Mouse (Mus musculus): ENCODE data around the gene Ccnd3. TPM values are rescaled to one million over a fixed set of nuclear protein-coding genes. Genes with fewer than 3 reads are reported as not detected.
A peak's percentile ranks its signal among the peaks of the same experiment; 100 is the strongest.

Ccnd3 gene
- total and polyA plus RNA-seq, 3 experiments, result 143 to 568 TPM; not detected in 1

DNA sequence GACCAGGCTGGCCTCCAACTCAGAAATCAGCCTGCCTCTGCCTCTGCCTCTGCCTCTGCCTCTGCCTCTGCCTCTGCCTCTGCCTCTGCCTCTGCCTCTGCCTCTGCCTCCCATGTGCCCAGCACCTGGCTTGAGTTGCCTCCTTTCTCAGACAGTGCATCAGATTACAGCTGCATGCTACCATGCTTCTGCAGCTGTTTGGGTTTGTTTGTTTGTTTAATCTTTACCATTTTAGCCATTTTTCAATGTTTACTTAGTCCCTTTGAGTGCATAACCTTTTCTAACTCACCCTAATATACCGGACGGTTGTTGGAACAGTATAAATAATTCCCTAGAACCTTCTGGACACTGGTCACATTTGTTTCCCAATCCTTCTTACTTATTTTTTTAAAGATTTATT lies 45.9 kb upstream of the Ccnd3 start:
- Histone ChIP-seq H3K4me3 (ENCODE audit: control insufficient read depth in 1 of 2, insufficient read depth in 1 of 2, low read depth in 2 of 2, low read length in 2 of 2) (no peak overlapping the region), H3K79me2 (ENCODE audit: control insufficient read depth, insufficient read depth, low read length, poor library complexity) (no peaks in the 10 kb centered on the region), H3K36me3 (ENCODE audit: control insufficient read depth in 1 of 2, insufficient read depth in 2 of 2, low read length in 2 of 2) (peaks cover 0 to 4% of the 10 kb centered on the region in 2 experiments; a peak in 1 of 4 replicates), H3K9me3 (replicated peaks; ENCODE audit: insufficient read depth, low read length) (no peaks in the 10 kb centered on the region), H3K9ac (ENCODE audit: control insufficient read depth, low read depth, low read length, poor library complexity, severe bottlenecking) (no peak overlapping the region), H3K4me1 (ENCODE audit: control insufficient read depth in 1 of 2, insufficient read depth in 2 of 2, low read length in 2 of 2) (peaks cover 6 to 17% of the 10 kb centered on the region in 2 experiments), H3K27me3 (ENCODE audit: control insufficient read depth in 1 of 2, insufficient read depth in 2 of 2, low read length in 2 of 2) (peaks cover 0 to 1% of the 10 kb centered on the region in 2 experiments; a peak in 2 of 4 replicates), H3K27ac (ENCODE audit: control insufficient read depth, low read depth, low read length) (no peak overlapping the region)
- TF ChIP-seq GABPA (IDR thresholded peaks at IDR 0.05; ENCODE audit: low read depth, low read length) (no peak), CHD1 (IDR thresholded peaks at IDR 0.05; ENCODE audit: low read depth, low read length) (no peak), TCF12 (IDR thresholded peaks at IDR 0.05; ENCODE audit: low read depth, low read length) (no peak), UBTF (IDR thresholded peaks at IDR 0.05; ENCODE audit: borderline replicate concordance, insufficient read depth, low read depth, low read length) (no peak), ZNF384 (IDR thresholded peaks at IDR 0.05; ENCODE audit: low read depth, low read length) (no peak), ZKSCAN1 (IDR thresholded peaks at IDR 0.05; ENCODE audit: low read depth, low read length) (no peak), USF1 (IDR thresholded peaks at IDR 0.05; ENCODE audit: low read depth, low read length) (no peak), SIN3A (IDR thresholded peaks at IDR 0.05; ENCODE audit: low read length) (no peak), ETS1 (IDR thresholded peaks at IDR 0.05; ENCODE audit: low read depth, low read length) (no peak), RAD21 (IDR thresholded peaks at IDR 0.05; ENCODE audit: low read depth, low read length) (no peak), EP300 (IDR thresholded peaks at IDR 0.05; ENCODE audit: low read depth in 1 of 2, low read length in 2 of 2) (no peak), ZC3H11A (IDR thresholded peaks at IDR 0.05; ENCODE audit: low read depth, low read length) (no peak)
- no peak for DNase-seq (ENCODE audit: low read depth, low spot score)

DNA sequence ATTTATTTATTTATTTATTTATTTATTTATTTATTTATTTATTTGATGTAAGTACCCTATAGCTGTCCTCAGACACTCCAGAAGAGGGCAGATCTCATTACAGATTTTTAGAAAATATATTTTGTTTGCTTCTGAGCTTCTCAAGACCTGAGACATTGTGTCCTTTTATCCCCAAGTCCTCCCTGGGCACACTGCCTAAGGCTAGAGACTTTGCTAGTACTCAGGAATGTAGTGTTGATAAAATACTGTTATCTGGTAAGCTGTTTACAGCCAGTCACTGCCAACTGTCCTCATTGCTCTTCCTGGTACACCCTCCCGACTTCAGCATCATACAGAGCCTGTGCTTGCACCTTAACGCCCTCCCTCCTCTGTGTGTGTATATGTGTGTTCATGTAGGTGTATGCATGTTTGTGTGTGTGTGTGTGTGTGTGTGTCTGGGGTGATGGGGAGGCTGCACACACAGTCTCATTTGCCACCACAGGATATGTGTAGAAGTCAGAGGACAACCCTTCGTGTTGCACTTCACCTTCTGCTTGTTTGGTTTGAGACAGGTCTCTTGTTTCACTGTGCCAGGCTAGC lies 45.4 kb upstream of the Ccnd3 start:
- Histone ChIP-seq H3K27me3 (ENCODE audit: control insufficient read depth in 1 of 2, insufficient read depth in 2 of 2, low read length in 2 of 2) (peaks cover 0 to 1% of the 10 kb centered on the region in 2 experiments; a peak in 2 of 4 replicates), H3K79me2 (ENCODE audit: control insufficient read depth, insufficient read depth, low read length, poor library complexity) (no peaks in the 10 kb centered on the region), H3K4me1 (ENCODE audit: control insufficient read depth in 1 of 2, insufficient read depth in 2 of 2, low read length in 2 of 2) (peaks cover 3 to 12% of the 10 kb centered on the region in 2 experiments), H3K4me3 (ENCODE audit: control insufficient read depth in 1 of 2, insufficient read depth in 1 of 2, low read depth in 2 of 2, low read length in 2 of 2) (no peak overlapping the region), H3K27ac (ENCODE audit: control insufficient read depth, low read depth, low read length) (no peak overlapping the region), H3K36me3 (ENCODE audit: control insufficient read depth in 1 of 2, insufficient read depth in 2 of 2, low read length in 2 of 2) (peaks cover 0 to under 1% of the 10 kb centered on the region in 2 experiments; a peak in 1 of 4 replicates), H3K9ac (ENCODE audit: control insufficient read depth, low read depth, low read length, poor library complexity, severe bottlenecking) (no peak overlapping the region), H3K9me3 (replicated peaks; ENCODE audit: insufficient read depth, low read length) (no peaks in the 10 kb centered on the region)
- TF ChIP-seq ZNF384 (IDR thresholded peaks at IDR 0.05; ENCODE audit: low read depth, low read length), result no peak
- TF ChIP-seq ETS1 (IDR thresholded peaks at IDR 0.05; ENCODE audit: low read depth, low read length), result no peak
- TF ChIP-seq RCOR1 (IDR thresholded peaks at IDR 0.05; ENCODE audit: low read depth, low read length), result no peak
- TF ChIP-seq EP300 (IDR thresholded peaks at IDR 0.05; ENCODE audit: low read depth in 1 of 2, low read length in 2 of 2), result no peak
- no peak for TF ChIP-seq RAD21 (IDR thresholded peaks at IDR 0.05; ENCODE audit: low read depth, low read length)
- TF ChIP-seq GATA1 (IDR thresholded peaks at IDR 0.05; ENCODE audit: low read depth, low read length), result no peak
- peak; percentile 28 for DNase-seq (ENCODE audit: low read depth, low spot score)

All from MEL (cell line).